Mouse (Mus musculus) intestine, postnatal 0 days (tissue): ENCODE measurements around the gene Ndufs8. TPM values are rescaled to one million over a fixed set of nuclear protein-coding genes. Genes with fewer than 3 reads are reported as not detected.

ENCODE experiments used
- ATAC-seq: fragments of 200-750 bp; cut with Nextera tagmentation; 2 replicates; pipeline ENCODE4 v1.8.0; 2017; ENCODE audit warnings: mild to moderate bottlenecking, moderate TSS enrichment, moderate library complexity
- H3K27ac ChIP-seq: fragments of 300-500 bp; sonication (generic); 2 replicates; pipeline ENCODE4 v1.5.1; 2014; ENCODE audit warnings: mild to moderate bottlenecking, low read depth, low read length, moderate library complexity
- H3K27me3 ChIP-seq: fragments of 300-500 bp; sonication (generic); replicated peaks from 2 replicates; pipeline ENCODE4 v1.6.1; 2014; ENCODE audit warnings: low read length, mixed read lengths; ENCODE audit not compliant: control insufficient read depth, insufficient read depth
- H3K36me3 ChIP-seq: fragments of 300-500 bp; sonication (generic); 2 replicates; pipeline ENCODE4 v1.6.1; 2014; ENCODE audit warnings: mild to moderate bottlenecking, moderate library complexity; ENCODE audit not compliant: control insufficient read depth, insufficient read depth
- H3K4me1 ChIP-seq: fragments of 300-500 bp; sonication (generic); replicated peaks from 2 replicates; pipeline ENCODE4 v1.6.1; 2014; ENCODE audit warnings: antibody characterized with exemption, low read length, mixed read lengths; ENCODE audit not compliant: control insufficient read depth, insufficient read depth
- H3K4me2 ChIP-seq: fragments of 300-500 bp; sonication (generic); replicated peaks from 2 replicates; pipeline ENCODE4 v1.6.1; 2014; ENCODE audit warnings: low read depth, mild to moderate bottlenecking, moderate library complexity
- H3K4me3 ChIP-seq: fragments of 300-500 bp; sonication (generic); 2 replicates; pipeline ENCODE4 v1.5.1; 2014; ENCODE audit warnings: low read depth, low read length
- H3K9ac ChIP-seq: fragments of 300-500 bp; sonication (generic); 2 replicates; pipeline ENCODE4 v1.6.1; 2014; ENCODE audit warnings: mild to moderate bottlenecking, low read depth, low read length
- H3K9me3 ChIP-seq: fragments of 300-500 bp; sonication (generic); 2 replicates; pipeline ENCODE4 v1.6.1; 2016; ENCODE audit warnings: mixed run types; ENCODE audit not compliant: control insufficient read depth
- CTCF ChIP-seq: sonication (generic); IDR thresholded peaks from 2 replicates; pipeline ENCODE4 v1.5.1; 2016; ENCODE audit warnings: low read depth, mild to moderate bottlenecking, control low read depth, antibody characterized with exemption, moderate library complexity
- whole genome bisulfite sequencing: fragments of 180-500 bp; shearing (Covaris S2); extraction: QIAGEN DNeasy Blood & Tissue Kit; methylation state at CpG from one replicate; pipeline ENCODE4 v1.1.7; 2014; 5-methylcytosine and 5-hydroxymethylcytosine counted together
- polyA plus RNA-seq: library from polyadenylated mRNA; unstranded; fragments of >200 nt; fragmentation: Nextera tagmentation; extraction: Ambion mirVana; gene quantifications from 2 replicates; pipeline ENCODE4 v1.2.1, GENCODE M21; 2015

Ndufs8 gene
- polyA plus RNA-seq, 1 experiment from 2014 or later = 317 TPM

GRCm38 (mm10) chr19:3884325-3884990 lies 28.1 kb downstream of the Ndufs8 start:
- TF ChIP-seq CTCF = no peak
- 55% methylated on average over 6 of the region's 6 CpGs for WGBS
- H3K9ac ChIP-seq = no peak overlapping the region
- H3K4me2 ChIP-seq = no peak overlapping the region
- H3K27ac ChIP-seq = no peak overlapping the region
- no peak overlapping the region for H3K4me3 ChIP-seq
- no peaks in the 10 kb centered on the region for H3K27me3 ChIP-seq
- ATAC-seq = no peak
- no peaks in the 10 kb centered on the region; the same call in 1 of the 2 replicates for H3K4me1 ChIP-seq
- no peaks in the 10 kb centered on the region for H3K9me3 ChIP-seq
- peaks cover 52% of the 10 kb centered on the region for H3K36me3 ChIP-seq

- no peaks in the 10 kb centered on the region; the same call in 1 of the 2 replicates for H3K4me1 ChIP-seq
- no peak overlapping the region for H3K4me3 ChIP-seq
- no peak overlapping the region for H3K9ac ChIP-seq
- H3K9me3 ChIP-seq = no peaks in the 10 kb centered on the region
- 76% methylated on average over 4 of the region's 4 CpGs for WGBS
- H3K27me3 ChIP-seq = no peaks in the 10 kb centered on the region
- TF ChIP-seq CTCF = no peak
- peaks cover 46% of the 10 kb centered on the region for H3K36me3 ChIP-seq
- H3K27ac ChIP-seq = no peak overlapping the region
- H3K4me2 ChIP-seq = no peak overlapping the region
- no peak for ATAC-seq
Observed at GRCm38 (mm10) chr19:3882214-3882613, 30.4 kb downstream of the Ndufs8 start.

- no peak overlapping the region for H3K4me3 ChIP-seq
- H3K9me3 ChIP-seq = no peaks in the 10 kb centered on the region
- no peak overlapping the region for H3K4me2 ChIP-seq
- H3K4me1 ChIP-seq = no peaks in the 10 kb centered on the region; the same call in 1 of the 2 replicates
- no peaks in the 10 kb centered on the region for H3K27me3 ChIP-seq
- no peak overlapping the region for H3K9ac ChIP-seq
- peak overlapping the region; percentile 29; the same call in 1 of the 2 replicates for H3K27ac ChIP-seq
- TF ChIP-seq CTCF = no peak
- peaks cover 46% of the 10 kb centered on the region for H3K36me3 ChIP-seq
- 64% methylated on average over 6 of the region's 6 CpGs for WGBS
- peak; percentile 67 for ATAC-seq
Observed at GRCm38 (mm10) chr19:3880054-3880848, 32.3 kb downstream of the Ndufs8 start.

- H3K27me3 ChIP-seq = no peaks in the 10 kb centered on the region
- H3K4me1 ChIP-seq = 0 out of 2 replicates have a peak, but pooled peaks cover 4% of the 10 kb centered on the region
- WGBS = 40% methylated on average over 7 of the region's 7 CpGs
- H3K27ac ChIP-seq = no peak overlapping the region
- peaks cover 40% of the 10 kb centered on the region for H3K36me3 ChIP-seq
- peak; percentile 48; the same call in 1 of the 2 replicates for ATAC-seq
- no peak for TF ChIP-seq CTCF
- H3K9ac ChIP-seq = no peak overlapping the region
- H3K4me3 ChIP-seq = no peak overlapping the region
- H3K4me2 ChIP-seq = no peak overlapping the region
- H3K9me3 ChIP-seq = no peaks in the 10 kb centered on the region
Observed at GRCm38 (mm10) chr19:3875045-3875444, 37.5 kb downstream of the Ndufs8 start.

- no peak overlapping the region for H3K27ac ChIP-seq
- H3K27me3 ChIP-seq = no peaks in the 10 kb centered on the region
- H3K36me3 ChIP-seq = peaks cover 31% of the 10 kb centered on the region
- 0 out of 2 replicates have a peak, but pooled peaks cover 4% of the 10 kb centered on the region for H3K4me1 ChIP-seq
- no peak for ATAC-seq
- TF ChIP-seq CTCF = no peak
- no peak overlapping the region for H3K4me2 ChIP-seq
- no peaks in the 10 kb centered on the region for H3K9me3 ChIP-seq
- no peak overlapping the region for H3K9ac ChIP-seq
- no peak overlapping the region for H3K4me3 ChIP-seq
- 29% methylated on average over 4 of the region's 4 CpGs for WGBS
Observed at GRCm38 (mm10) chr19:3872373-3872772, 40.2 kb downstream of the Ndufs8 start.

- no peak for ATAC-seq
- Histone ChIP-seq H3K4me1 (0 out of 2 replicates have a peak, but pooled peaks cover 4% of the 10 kb centered on the region), H3K4me2 (no peak overlapping the region), H3K27ac (no peak overlapping the region), H3K9me3 (no peaks in the 10 kb centered on the region), H3K36me3 (peaks cover 25% of the 10 kb centered on the region), H3K9ac (no peak overlapping the region), H3K4me3 (no peak overlapping the region), H3K27me3 (no peaks in the 10 kb centered on the region)
- no peak for TF ChIP-seq CTCF
Observed at GRCm38 (mm10) chr19:3871468-3871867, 41.1 kb downstream of the Ndufs8 start.
